Mouse (Mus musculus) natural killer cell, adult 2 months (primary cell): ENCODE measurements at regions not wholly inside any gene's neighbourhood (a gene's known extent, or its start where the extent isn't known, plus 50 kb on each side); places are given as distances from the start of the nearest gene placed in this dataset.

ENCODE experiments used
- DNase-seq, 2 experiments: peaks; one replicate each; pipeline ENCODE4 v3.0.0; 2022; ENCODE audit warnings: low spot score in 2 of 2

DNA sequence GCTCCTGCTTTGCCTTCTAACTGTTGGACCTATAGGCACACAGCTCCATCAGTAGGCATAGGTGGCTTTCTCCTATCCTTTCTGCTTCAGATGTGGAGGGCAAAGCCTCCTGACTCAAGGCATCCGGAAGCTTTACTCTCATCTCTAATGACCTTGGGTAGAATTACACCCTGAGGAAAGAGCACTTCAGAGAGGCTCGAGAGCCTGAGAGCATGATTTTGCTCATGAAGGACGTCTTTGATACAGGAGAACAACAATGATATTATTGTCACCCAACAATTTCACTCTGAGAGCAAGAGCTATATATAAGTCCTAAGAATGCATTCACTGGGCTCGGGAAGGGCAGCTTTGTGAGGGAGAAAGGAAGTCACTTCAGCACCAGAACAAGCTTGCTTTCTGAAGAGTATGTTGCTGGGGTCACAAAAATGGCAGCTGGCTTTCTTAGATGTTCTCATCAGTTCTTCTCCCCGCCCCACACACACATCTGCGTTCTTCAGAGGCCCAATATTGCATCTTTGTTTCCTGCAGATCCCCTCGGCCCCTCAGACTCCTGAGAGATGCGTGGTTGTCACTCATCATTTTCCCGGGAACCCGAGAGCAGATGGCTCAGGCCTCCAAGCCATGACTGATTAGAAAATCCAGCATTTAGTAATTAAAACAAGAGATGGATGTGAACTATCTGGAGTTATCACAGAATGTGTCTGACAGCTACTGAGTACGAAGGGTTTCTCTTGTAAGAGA lies 110.7 kb upstream of the Tgfbr2 start:
- DNase-seq, result no peak

DNA sequence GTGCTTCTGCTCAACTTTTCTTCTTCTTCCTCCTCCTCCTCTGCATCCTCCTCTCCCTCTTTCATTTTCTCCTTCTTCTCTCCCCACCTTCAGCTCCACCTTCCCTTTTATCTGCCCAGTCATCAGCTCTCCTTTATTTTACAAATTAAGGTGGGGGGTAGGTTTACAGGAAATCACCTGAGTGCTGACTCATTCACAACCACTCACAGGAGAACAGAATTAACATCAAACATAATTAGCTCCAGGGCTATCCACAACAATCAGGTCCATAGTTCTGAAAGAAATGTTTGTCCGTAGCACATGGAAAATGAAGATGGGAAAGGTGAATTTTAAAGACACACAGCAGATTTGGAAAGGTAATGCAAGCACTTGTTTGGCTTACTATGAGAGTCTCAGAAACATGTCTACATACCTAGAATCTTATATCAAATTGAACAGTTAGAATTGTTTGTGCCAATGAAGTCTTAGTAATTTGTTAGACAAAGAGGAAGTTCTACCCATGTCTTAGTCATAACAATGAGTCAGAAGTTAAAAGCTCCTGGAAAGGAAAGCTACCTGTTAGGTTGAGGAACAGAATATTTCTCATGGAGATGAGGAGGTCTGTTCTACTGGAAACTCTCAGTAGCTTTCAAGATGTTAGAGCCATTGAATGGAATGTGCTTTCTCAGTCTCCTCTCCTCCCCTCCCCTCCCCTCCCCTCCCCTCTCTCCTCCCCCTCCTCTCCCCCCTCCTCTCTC lies 108.8 kb upstream of the Tgfbr2 start:
- no peak for DNase-seq

DNA sequence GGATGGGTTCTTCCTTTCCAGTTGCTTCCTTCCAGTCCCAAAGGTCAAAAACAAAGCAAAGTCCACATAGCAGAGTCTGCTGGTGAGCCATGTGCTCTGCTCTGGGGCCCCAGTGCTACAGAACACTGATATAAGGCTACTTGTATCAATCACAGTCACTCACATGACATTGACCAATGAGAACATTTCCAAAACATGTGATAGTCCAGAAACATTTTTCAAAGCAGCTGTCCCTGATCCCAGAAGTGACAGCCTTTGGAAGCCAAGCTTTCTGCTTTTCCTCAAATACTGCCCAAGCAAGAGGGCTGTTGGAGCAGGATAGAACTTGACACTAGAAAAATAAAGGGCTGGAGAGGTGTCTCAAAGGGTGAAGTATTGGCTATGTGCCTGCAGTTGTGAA lies 106.5 kb upstream of the Tgfbr2 start:
- no peak for DNase-seq

DNA sequence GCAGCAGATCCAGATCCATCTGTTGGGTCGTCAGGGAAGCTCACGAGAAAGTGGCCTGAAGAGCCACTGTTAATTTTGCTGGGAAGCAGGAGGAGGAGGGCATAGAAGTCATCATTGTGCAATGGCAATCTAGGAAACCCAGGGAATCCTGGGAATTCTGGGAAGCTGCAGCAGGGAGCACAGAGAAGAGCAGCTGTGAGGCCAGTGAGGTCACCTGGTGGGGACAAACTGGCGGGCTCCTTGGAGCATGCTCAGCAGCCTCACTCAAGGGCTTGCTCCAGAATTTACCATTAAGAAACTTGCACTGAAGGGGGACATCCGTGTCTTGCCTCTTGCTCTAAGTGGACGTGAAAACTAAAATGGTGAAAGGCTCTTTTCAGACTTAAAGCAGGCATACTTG lies 105.0 kb upstream of the Tgfbr2 start:
- no peak for DNase-seq

DNA sequence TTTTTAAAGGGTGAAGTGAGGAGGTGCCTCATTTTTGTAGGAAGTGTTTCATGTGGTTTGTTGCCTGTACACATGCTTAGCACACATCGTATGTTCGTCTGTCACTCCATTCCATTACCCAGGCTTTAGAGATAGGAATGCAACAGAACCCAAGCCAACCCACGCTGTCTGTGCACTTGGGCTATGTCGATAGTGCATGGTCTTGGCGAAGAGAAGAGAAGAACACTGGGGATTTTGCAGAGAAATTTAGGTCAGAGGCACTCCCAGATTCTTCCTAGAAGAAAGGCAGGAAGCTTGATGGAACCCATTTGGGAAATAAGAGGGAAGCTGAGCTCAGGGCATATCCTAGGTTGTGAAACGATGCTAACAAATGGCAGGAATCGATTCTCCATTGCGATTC lies 103.7 kb upstream of the Tgfbr2 start:
- DNase-seq, result no peak

DNA sequence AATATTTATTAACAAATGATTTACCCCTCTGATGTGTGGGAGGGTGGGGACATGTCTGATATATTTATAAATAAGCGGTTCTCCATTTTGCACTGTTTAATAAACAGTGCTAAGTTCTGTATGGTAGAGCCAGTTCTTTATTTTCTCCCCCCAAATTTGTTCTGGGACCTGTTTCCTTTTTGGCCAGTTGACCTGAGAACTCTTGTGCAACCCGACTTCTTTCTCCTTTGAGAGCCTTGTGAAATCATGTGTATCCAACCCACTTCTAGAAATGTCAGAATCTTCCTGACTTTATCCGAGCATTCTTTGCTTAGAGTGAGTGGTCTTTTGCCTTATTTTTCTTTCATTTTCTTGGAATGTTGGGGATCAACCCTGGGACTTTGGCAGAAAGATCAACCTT lies 102.6 kb upstream of the Tgfbr2 start:
- no peak for DNase-seq

DNA sequence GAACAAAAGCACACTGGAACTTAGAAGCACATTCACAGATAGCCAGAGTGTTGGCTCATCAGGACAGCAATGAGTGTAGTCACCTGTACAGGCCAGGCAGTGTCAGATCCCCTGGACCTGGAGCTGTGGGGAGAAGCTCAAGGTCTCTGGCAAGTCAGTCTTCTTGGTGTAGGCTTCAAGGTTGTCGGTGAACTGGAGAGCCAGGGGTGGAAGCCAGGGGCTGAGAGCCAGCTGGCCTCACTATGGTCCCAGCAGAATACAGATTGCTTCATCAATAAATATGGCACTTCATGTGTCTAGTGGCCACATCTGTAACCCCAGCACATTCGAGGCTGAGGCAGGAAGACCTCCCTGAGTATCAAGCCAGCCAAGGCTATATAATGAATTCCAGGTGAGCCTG lies 101.0 kb upstream of the Tgfbr2 start:
- no peak for DNase-seq

DNA sequence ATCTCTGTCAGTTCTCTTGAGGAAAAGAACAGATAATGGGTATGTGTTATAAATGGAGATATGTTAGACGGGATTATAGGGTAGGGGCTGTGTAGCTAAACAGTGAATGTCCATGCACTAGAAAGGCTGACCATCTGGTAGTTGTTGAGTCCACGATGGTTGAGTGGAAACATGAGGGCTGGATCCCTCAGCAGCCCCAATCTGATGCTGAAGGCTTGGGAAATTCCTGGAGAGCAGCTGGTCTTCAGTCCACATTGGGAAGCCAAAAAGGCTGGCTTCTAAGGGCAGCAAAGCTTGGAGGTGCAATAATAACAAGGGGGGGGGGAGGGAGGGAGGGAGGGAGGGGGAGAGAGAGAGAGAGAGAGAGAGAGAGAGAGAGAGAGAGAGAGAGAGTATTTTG lies 97.3 kb upstream of the Tgfbr2 start:
- no peak for DNase-seq

DNA sequence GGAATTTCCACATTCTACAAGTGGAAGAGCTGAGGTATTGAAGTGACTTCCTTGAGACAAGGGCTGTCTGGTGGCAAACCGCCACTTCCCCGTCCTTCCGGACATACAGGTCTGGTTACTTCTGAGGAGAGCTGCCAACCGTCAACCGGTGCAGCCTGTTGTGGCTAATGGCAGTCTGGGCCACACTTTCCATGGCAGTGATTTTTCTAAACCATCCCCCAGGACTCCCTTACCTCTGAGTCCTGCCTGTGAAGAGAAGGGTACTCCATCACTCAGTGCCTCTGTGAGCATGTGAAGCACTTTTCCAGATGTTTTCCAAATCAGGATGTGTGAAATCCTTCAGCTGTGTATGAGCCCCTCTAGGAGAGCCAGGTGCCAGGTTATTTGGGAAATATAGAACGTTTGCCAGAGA lies 95.3 kb upstream of the Tgfbr2 start:
- DNase-seq, result peak; percentile 34 to 41

DNA sequence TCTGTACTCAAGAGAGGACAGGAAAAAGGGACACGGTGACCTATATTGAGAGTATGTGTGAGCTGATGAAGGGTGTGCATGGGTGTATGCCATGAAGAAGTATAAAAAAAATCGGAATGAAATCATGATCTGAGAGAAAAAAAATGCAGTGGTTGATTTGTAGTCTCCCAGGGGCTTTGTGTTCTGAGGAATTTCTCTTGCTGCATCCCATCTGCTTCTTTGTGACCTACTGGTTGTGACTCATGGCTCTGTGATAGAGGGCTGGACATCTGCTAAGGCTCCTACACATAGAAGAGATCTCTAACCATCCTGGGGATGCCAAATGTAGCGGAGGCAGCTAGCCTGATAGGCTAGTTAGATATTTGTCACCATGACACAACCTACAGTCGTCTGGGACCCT lies 92.3 kb upstream of the Tgfbr2 start:
- no peak for DNase-seq

DNA sequence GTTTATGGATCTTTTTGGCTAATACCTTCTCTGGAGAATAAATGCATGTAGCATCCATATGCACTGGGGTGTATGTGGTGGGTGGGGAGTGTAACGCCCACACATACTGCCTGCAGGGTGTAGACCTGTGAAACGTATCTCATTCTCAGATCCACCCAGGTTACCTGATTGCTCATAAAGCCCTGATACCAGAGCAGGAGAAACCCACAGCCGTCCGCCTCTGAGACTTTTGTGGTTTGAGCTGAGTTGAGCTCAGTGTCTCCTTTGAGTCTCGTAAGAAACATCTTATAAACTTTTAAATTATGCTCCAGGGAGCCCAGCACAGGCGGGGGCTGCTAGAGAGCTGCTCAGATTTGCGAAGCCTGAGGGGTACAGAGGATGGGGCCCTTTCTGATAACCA lies 88.7 kb upstream of the Tgfbr2 start:
- DNase-seq, result peak; percentile 11 to 16

DNA sequence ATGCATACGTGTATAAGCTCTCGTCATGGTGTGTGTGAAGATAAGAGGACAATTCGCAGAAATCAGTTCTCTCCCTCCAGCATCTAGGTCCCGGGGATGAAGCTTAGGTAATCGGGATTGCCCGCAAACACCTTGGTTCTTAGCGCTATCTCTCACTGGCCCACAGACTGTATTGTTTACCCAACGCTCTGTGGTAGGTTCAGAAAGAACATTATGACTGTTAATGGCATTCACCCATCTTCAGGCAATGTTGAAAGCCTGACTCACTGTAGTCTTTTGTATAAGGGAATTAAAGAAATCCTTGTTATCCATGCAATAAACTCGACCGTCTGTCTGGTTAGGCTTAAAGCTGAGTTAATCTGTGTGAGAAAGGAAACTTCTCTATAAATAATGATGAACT lies 84.4 kb upstream of the Tgfbr2 start:
- DNase-seq, result no peak

DNA sequence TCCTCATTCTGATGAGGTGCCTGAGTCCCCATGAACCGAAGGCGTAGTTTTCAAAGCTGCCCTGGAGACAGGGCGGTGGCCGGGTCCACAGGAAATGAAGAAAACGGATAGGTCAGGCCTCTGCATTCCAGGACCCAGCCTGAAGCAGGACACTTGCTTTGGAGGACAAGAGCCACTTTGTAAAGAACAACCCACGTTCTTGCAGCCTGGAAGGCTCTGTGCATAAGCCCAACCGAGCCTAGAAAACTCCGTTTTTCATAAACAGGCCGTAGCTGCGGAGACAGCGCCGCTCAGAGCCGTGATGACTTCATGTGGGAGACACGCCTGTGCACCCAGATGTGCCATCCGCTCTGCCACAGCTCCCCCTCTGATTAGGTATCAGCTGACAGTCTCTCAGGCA lies 78.4 kb upstream of the Tgfbr2 start:
- peak in 1 of 2 experiments; percentile 24 for DNase-seq

DNA sequence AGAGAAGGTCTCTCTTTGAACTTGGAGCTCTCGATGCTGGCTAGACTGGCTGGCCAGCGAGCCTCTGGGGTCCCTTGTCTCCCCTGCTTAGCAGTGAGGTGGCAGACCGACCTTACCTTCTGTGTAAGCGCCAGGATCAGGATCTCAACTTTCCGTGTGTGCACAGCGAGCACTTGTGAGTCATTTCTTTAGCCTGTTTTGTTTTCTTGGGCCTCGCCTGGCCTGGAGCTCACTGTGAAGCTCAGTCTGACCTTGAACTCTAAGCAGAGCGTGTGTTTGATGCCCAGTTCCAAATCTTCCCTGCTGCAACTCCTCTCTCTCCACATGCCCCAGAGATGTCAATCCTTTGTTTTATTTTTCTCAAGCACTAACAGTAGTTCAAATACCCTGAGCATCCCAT lies 77.6 kb upstream of the Tgfbr2 start:
- DNase-seq, result no peak

DNA sequence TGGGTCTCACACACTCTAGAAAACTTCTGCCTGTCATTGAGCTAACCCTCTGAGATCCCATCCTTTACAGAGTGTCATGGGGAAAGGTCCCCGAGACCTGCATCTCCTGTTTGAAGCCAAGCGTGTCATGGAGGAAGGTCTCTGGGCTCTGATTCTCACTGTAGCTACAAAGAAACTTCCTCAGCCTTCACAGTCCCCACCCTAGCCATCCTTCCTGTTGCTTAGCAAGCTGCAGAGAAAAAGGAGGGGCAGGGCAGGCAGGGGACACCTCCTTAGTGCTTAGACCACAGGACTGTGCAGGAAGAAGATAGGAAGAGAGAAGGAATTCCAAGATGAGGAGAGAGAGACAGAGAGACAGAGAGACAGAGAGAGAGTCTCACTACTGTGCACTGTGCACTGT lies 74.6 kb upstream of the Tgfbr2 start:
- no peak for DNase-seq

DNA sequence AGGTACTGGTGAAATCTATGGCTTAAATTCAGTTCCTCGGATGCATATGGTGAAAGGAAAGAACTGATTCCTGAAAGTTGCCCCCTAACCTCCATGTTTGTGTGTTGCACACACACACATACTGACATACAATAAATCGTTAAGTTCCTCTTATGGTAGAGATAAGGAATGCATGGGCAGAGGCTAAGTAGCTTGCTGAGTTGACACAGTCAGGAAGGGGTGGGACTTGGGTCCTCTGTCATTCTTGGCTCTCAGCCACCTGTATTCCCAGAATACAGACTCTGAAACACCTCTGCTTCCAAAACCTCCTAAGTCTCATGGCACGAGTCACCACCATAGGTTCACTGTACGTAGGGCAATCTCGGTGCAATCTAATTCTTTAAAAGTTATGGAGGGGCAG lies 70.0 kb upstream of the Tgfbr2 start:
- DNase-seq, result no peak

DNA sequence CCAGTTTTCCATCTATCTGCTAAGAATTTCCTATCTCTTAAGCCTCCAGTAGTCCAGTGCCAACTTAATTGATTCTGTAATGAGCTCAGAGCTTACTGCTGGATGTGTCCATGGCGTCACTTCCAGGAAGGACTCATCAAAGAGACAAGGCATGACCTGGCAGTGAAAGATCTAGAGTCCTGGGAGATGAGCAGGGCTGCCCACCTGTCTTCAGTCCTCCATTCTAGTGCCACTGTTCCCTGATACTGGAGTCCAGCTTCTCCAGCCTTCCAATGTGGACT lies 69.4 kb upstream of the Tgfbr2 start:
- no peak for DNase-seq

DNA sequence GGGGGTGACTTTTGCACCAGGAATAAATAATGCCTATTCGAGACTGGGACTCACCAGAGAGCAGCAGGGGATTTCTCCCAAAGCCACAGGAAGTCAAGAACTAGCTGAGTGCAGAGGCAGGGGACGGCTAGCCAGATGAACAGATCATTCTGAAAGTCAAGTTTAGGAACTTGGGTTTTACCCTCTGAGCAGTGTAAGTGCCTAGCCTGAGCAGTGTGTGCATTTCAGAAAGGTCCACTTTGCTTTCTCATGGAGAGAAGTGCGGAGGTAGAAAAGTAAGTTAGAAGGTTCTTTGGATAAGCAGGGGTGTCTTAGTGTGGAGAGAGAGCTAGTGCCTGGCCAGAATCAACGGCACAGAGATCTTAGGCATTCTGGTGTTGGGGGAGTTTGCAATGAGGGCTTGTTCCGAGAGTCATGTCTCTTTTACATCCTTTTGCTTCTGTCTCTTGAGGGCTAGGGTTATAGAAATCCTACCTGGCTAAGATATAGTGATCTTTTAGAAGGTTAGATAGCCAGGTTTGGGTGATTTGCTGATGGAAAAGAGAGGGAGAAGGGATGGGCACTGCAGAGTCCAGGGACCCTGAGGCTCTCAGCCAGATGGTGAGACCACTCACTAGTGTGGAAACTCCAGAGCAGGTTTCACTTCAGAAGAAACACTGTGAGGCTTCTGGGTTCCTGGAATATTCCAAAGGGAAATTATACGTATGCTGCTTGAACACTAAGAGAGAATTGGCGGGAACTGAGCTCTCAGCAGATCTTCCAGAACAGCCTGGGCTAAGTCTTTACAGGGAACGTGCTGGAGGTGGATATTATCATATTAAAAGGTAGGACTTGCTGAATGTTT lies 68.8 kb upstream of the Tgfbr2 start:
- peak in 1 of 2 experiments; percentile 17 for DNase-seq

DNA sequence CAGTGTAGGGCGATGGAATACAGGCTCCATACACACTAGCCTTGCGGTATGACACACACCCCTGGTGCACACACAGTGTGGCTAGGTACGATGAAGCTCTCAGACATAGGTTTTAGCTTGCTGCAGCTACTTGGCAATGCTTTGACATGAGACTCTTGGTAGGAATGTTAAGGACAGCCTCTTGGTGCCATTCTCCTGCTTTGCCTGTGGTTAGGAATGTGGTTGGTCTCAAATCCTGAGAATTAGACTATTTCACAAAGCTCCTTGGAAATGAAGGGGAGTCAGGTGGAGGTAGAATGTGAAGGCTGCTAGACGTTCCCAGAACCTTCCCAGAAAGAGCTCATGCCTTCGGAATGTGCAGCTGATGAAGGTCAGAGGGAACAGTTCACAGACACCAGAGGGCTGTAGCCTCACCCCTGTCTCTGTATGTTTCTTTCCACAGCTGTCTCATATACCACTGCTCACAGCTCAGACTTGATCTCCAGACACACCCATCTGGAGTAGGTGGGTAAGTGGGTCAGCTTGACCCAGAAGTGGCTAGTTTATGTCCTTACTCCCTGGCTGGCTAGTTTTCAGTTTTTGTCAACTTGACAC lies 66.9 kb upstream of the Tgfbr2 start:
- DNase-seq, result no peak

DNA sequence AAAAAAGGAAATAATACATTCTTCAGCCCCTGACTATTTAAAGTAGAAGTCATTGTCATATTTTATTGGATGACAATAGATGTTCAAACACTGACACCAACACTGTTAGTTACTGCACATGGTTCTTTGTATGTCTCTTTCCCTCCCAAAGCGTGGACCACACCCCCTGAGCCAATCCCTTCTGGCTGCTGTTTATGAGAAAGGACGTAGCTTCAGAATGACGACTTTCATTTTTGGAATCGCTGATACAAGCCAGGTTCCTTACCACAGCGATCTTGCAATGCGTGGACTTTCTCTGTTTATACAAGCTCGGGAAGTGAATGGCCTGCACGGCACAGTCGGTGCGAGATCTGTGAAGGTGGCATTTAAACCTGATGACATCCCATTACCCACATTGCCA lies 66.1 kb upstream of the Tgfbr2 start:
- no peak for DNase-seq

DNA sequence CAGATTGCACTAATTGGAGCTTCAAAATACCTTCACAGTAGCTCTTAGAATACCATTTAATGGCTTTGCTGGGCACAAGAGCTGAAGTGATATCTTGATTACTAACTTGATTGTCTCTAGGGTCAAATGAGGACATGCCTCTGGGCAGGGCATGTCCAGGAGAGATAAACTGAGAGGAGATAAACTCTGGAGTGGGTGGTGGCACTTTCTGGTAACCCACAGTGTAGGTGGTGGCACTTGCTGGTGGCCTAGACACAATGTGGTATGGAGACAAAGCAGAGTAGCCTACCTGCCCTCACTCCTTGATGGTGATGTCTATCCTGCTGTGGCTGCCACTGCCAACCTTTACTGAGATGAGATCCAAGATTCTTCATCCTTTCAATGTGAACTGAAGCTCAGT lies 61.7 kb upstream of the Tgfbr2 start:
- no peak for DNase-seq

DNA sequence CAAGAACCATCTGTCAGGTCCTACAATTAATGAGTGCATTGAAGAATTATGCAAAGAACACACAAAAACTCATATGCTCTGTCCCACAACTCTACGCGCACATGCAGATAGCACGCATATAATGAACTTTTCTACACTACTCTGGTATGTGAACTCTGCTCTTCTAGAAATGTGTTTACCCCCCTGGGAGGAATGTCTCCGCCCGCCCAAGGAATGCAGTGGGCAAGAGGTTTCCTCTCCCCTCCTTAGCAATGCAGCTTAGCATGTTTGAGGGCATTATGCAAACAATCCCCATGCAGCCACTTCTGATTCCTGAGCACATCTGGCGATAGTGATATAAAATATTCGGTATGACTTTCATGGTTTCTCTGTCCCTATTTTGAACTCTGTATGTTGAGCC lies 59.0 kb upstream of the Tgfbr2 start:
- DNase-seq, result no peak

DNA sequence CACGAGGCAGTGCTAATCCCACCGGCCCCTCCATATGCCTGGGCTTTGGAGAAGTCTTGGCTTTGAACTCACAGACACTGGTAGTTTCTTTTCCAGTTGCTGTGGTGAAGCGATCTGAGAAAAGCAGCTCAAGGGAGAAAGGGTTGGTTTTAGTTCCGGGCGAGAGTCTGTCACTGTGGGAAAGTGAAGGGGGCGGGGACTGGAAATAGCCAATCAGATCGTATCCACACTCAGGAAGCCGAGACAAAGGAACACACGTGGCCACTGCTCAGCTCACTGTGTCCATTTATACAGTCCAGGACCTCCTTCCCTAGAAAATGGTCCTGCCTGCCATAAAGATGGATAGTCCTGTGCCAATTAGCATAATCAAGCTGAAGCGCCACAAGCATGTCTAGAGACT lies 57.2 kb upstream of the Tgfbr2 start:
- DNase-seq, result no peak
